Mouse (Mus musculus) G1E (cell line): Measurements from ENCODE around the gene Plekhg1.

Source experiments
- CTCF ChIP-seq: IDR thresholded peaks from 2 replicates; pipeline ENCODE4 v1.5.1; 2012; ENCODE audit warnings: low read depth, low read length, inconsistent platforms, mixed read lengths
- GATA1 ChIP-seq: IDR thresholded peaks from 2 replicates; pipeline ENCODE4 v1.6.1; 2012; ENCODE audit warnings: borderline replicate concordance, low read length, inconsistent platforms, mixed read lengths
- GATA2 ChIP-seq: IDR thresholded peaks from 2 replicates; pipeline ENCODE4 v1.6.1; 2012; ENCODE audit warnings: low read depth, low read length, inconsistent platforms, borderline replicate concordance
- POLR2AphosphoS5 ChIP-seq: IDR thresholded peaks from 2 replicates; pipeline ENCODE4 v1.6.1; 2012; ENCODE audit warnings: low read depth, low read length, inconsistent platforms; ENCODE audit not compliant: insufficient replicate concordance
- TAL1 ChIP-seq: conservative IDR thresholded peaks from 2 replicates; pipeline ENCODE4 v1.6.1; 2012; ENCODE audit warnings: low read depth, low read length, inconsistent platforms, mixed read lengths

GRCm38 (mm10) chr10:3740504-3741388 lies 582 bp downstream of the Plekhg1 start:
- no peak for TF ChIP-seq CTCF
- no peak for TF ChIP-seq GATA1
- no peak for TF ChIP-seq TAL1
- TF ChIP-seq POLR2AphosphoS5 = no peak
- TF ChIP-seq GATA2 = no peak
